Mouse (Mus musculus): Measurements from ENCODE around the gene Gm10772.
"Not testable (repeated sequence)": the region's sequence is repeated elsewhere in the genome, so short reads cannot be mapped to it uniquely, and the experiment has no call there.

Gene Gm10772

GRCm38 (mm10) chr13:66227473-66227872 lies at the start of gene Gm10772:
Gene Gm10772, minus strand, starts transcription at chr13:66227573.
- not testable (repeated sequence) for DNase-seq

GRCm38 (mm10) chr13:66263914-66264313 lies 36.5 kb upstream of the Gm10772 start:
- DNase-seq = not testable (repeated sequence)

DNA sequence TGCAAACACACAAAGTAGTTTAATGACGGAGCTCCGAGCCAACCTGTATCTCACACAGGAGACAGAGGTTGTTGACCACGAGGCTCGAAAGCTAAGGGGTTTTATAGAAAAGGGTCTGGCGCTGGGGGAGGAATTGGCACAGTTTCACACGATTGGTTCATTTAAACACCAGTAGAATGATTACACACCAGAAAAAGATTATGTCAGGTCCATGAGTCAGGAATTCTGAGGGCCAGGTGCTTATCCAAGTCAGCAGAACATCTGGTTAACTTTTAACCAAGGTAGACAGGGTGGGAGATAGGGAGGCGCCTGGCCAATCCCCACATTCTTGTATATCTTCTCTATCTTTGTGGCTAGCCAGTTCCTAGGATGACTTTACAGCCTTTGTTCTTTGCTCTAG lies 35.8 kb upstream of the Gm10772 start:
- DNase-seq = not testable (repeated sequence)

DNA sequence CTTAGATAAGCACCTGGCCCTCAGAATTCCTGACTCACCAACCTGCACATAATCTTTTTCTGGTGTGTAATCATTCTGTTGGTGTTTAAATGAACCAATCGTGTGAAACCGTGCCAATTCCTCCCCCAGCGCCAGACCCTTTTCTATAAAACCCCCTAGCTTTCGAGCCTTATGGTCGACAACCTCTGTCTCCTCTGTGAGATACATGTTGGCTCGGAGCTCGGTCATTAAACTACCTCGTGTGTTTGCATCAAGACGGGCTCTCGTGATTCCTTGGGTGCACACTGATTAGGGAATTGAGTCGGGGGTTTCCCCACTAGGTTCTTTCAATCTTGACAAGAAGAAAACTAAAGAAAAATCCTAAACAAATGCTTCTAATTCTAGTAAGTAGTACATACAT lies 13.0 kb downstream of the Gm10772 start:
- no peak for DNase-seq

- DNase-seq = not testable (repeated sequence)
These were observed 13.6 kb downstream of the Gm10772 start for GRCm38 (mm10) chr13:66213811-66214210.

DNA sequence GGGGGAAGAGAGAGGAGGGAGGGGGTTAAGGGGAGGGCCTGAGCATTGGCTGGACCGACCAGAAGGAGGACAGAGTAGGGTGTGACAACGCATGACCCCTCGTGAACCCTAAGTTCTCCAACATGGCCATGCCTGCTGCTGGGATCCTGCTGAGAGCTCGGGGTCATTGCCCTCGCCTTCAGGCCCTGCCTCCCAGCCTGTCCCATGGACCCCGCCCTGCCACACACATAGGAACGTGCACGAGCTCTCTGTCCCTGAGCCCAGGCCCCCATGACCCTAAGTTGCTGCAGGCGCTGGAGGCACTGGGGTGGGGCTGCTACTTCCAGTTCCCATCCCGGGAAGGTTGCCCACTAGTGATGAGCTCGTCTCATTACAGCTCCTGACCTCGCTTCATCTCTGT lies 48.2 kb downstream of the Gm10772 start:
- DNase-seq = not testable (repeated sequence)
